Mouse (Mus musculus): Measurements from ENCODE around the gene Gm9195. TPM values are rescaled to one million over a fixed set of nuclear protein-coding genes. Genes with fewer than 3 reads are reported as not detected.

Gm9195 gene
- total and polyA plus RNA-seq, 3 experiments, result under 0.01 TPM; not detected in 2

- no peak for DNase-seq (ENCODE audit: low spot score)
- H3K36me3 ChIP-seq (replicated peaks), result no peaks in the 10 kb centered on the region
- ATAC-seq (ENCODE audit: extremely low read depth, insufficient number of reproducible peaks, low FRiP score, poor library complexity, severe bottlenecking), result no peak
- H3K4me3 ChIP-seq (ENCODE audit: low read depth, low read length), result no peak overlapping the region
- H3K4me1 ChIP-seq (ENCODE audit: insufficient read depth, low read depth, low read length), result no peaks in the 10 kb centered on the region
- TF ChIP-seq POLR2AphosphoS5 (IDR thresholded peaks at IDR 0.05; ENCODE audit: insufficient replicate concordance, low read depth, low read length) (no peak), GATA2 (IDR thresholded peaks at IDR 0.05; ENCODE audit: borderline replicate concordance, low read depth, low read length) (no peak), TAL1 (conservative IDR thresholded peaks at IDR 0.05; ENCODE audit: low read depth, low read length) (no peak), GATA1 (IDR thresholded peaks at IDR 0.05; ENCODE audit: borderline replicate concordance, low read length) (no peak), CTCF (IDR thresholded peaks at IDR 0.05; ENCODE audit: low read depth, low read length) (no peak)
- H3K27me3 ChIP-seq (ENCODE audit: insufficient read depth, low read length), result no peaks in the 10 kb centered on the region
- no peaks in the 10 kb centered on the region for H3K9me3 ChIP-seq (replicated peaks)
These were observed 27.1 kb upstream of the Gm9195 start for GRCm38 (mm10) chr14:72518786-72519185.

- no peaks in the 10 kb centered on the region for H3K9me3 ChIP-seq (replicated peaks)
- ATAC-seq (ENCODE audit: extremely low read depth, insufficient number of reproducible peaks, low FRiP score, poor library complexity, severe bottlenecking) (no peak), DNase-seq (ENCODE audit: low spot score) (no peak)
- H3K4me3 ChIP-seq (ENCODE audit: low read depth, low read length), result no peak overlapping the region
- no peaks in the 10 kb centered on the region for H3K36me3 ChIP-seq (replicated peaks)
- TF ChIP-seq POLR2AphosphoS5 (IDR thresholded peaks at IDR 0.05; ENCODE audit: insufficient replicate concordance, low read depth, low read length) (no peak), GATA1 (IDR thresholded peaks at IDR 0.05; ENCODE audit: borderline replicate concordance, low read length) (no peak), TAL1 (conservative IDR thresholded peaks at IDR 0.05; ENCODE audit: low read depth, low read length) (no peak), CTCF (IDR thresholded peaks at IDR 0.05; ENCODE audit: low read depth, low read length) (no peak), GATA2 (IDR thresholded peaks at IDR 0.05; ENCODE audit: borderline replicate concordance, low read depth, low read length) (no peak)
- no peaks in the 10 kb centered on the region for H3K27me3 ChIP-seq (ENCODE audit: insufficient read depth, low read length)
- H3K4me1 ChIP-seq (ENCODE audit: insufficient read depth, low read depth, low read length), result no peaks in the 10 kb centered on the region
These were observed 24.7 kb upstream of the Gm9195 start for GRCm38 (mm10) chr14:72516376-72516775.

- Histone ChIP-seq H3K4me1 (ENCODE audit: insufficient read depth, low read depth, low read length) (no peaks in the 10 kb centered on the region), H3K4me3 (ENCODE audit: low read depth, low read length) (no peak overlapping the region), H3K27me3 (ENCODE audit: insufficient read depth, low read length) (no peaks in the 10 kb centered on the region), H3K9me3 (replicated peaks) (no peaks in the 10 kb centered on the region), H3K36me3 (replicated peaks) (no peaks in the 10 kb centered on the region)
- TF ChIP-seq CTCF (IDR thresholded peaks at IDR 0.05; ENCODE audit: low read depth, low read length) (no peak), GATA1 (IDR thresholded peaks at IDR 0.05; ENCODE audit: borderline replicate concordance, low read length) (no peak)
- no peak for DNase-seq (ENCODE audit: low spot score)
- ATAC-seq (ENCODE audit: extremely low read depth, insufficient number of reproducible peaks, low FRiP score, poor library complexity, severe bottlenecking), result no peak
These were observed 15.2 kb upstream of the Gm9195 start for GRCm38 (mm10) chr14:72506723-72507420.

- Histone ChIP-seq H3K36me3 (replicated peaks) (no peaks in the 10 kb centered on the region), H3K4me3 (ENCODE audit: low read depth, low read length) (no peak overlapping the region), H3K4me1 (ENCODE audit: insufficient read depth, low read depth, low read length) (no peaks in the 10 kb centered on the region), H3K9me3 (replicated peaks) (no peaks in the 10 kb centered on the region), H3K27me3 (ENCODE audit: insufficient read depth, low read length) (0 out of 2 replicates have a peak, but pooled peaks cover 3% of the 10 kb centered on the region)
- TF ChIP-seq GATA1 (IDR thresholded peaks at IDR 0.05; ENCODE audit: borderline replicate concordance, low read length) (no peak), TAL1 (conservative IDR thresholded peaks at IDR 0.05; ENCODE audit: low read depth, low read length) (no peak), CTCF (IDR thresholded peaks at IDR 0.05; ENCODE audit: low read depth, low read length) (no peak), GATA2 (IDR thresholded peaks at IDR 0.05; ENCODE audit: borderline replicate concordance, low read depth, low read length) (no peak), POLR2AphosphoS5 (IDR thresholded peaks at IDR 0.05; ENCODE audit: insufficient replicate concordance, low read depth, low read length) (no peak)
- no peak for DNase-seq (ENCODE audit: low spot score)
- no peak for ATAC-seq (ENCODE audit: extremely low read depth, insufficient number of reproducible peaks, low FRiP score, poor library complexity, severe bottlenecking)
These were observed 14.5 kb upstream of the Gm9195 start for GRCm38 (mm10) chr14:72506018-72506722.

GRCm38 (mm10) chr14:72504985-72505384 is 13.3 kb upstream of the Gm9195 start:
- 0 out of 2 replicates have a peak, but pooled peaks cover 3% of the 10 kb centered on the region for H3K27me3 ChIP-seq (ENCODE audit: insufficient read depth, low read length)
- no peak for DNase-seq (ENCODE audit: low spot score)
- no peak for ATAC-seq (ENCODE audit: extremely low read depth, insufficient number of reproducible peaks, low FRiP score, poor library complexity, severe bottlenecking)
- no peak for TF ChIP-seq GATA2 (IDR thresholded peaks at IDR 0.05; ENCODE audit: borderline replicate concordance, low read depth, low read length)
- TF ChIP-seq TAL1 (conservative IDR thresholded peaks at IDR 0.05; ENCODE audit: low read depth, low read length), result no peak
- TF ChIP-seq GATA1 (IDR thresholded peaks at IDR 0.05; ENCODE audit: borderline replicate concordance, low read length), result no peak
- no peak for TF ChIP-seq POLR2AphosphoS5 (IDR thresholded peaks at IDR 0.05; ENCODE audit: insufficient replicate concordance, low read depth, low read length)
- no peak for TF ChIP-seq CTCF (IDR thresholded peaks at IDR 0.05; ENCODE audit: low read depth, low read length)
- no peaks in the 10 kb centered on the region for H3K36me3 ChIP-seq (replicated peaks)
- no peaks in the 10 kb centered on the region for H3K9me3 ChIP-seq (replicated peaks)
- H3K4me1 ChIP-seq (ENCODE audit: insufficient read depth, low read depth, low read length), result no peaks in the 10 kb centered on the region
- H3K4me3 ChIP-seq (ENCODE audit: low read depth, low read length), result no peak overlapping the region

GRCm38 (mm10) chr14:72503241-72503640 is 11.6 kb upstream of the Gm9195 start:
- Histone ChIP-seq H3K27me3 (ENCODE audit: insufficient read depth, low read length) (0 out of 2 replicates have a peak, but pooled peaks cover 3% of the 10 kb centered on the region), H3K36me3 (replicated peaks) (no peaks in the 10 kb centered on the region), H3K4me1 (ENCODE audit: insufficient read depth, low read depth, low read length) (no peaks in the 10 kb centered on the region), H3K9me3 (replicated peaks) (no peaks in the 10 kb centered on the region), H3K4me3 (ENCODE audit: low read depth, low read length) (no peak overlapping the region)
- no peak for TF ChIP-seq GATA2 (IDR thresholded peaks at IDR 0.05; ENCODE audit: borderline replicate concordance, low read depth, low read length)
- TF ChIP-seq GATA1 (IDR thresholded peaks at IDR 0.05; ENCODE audit: borderline replicate concordance, low read length), result no peak
- no peak for TF ChIP-seq CTCF (IDR thresholded peaks at IDR 0.05; ENCODE audit: low read depth, low read length)
- TF ChIP-seq POLR2AphosphoS5 (IDR thresholded peaks at IDR 0.05; ENCODE audit: insufficient replicate concordance, low read depth, low read length), result no peak
- no peak for TF ChIP-seq TAL1 (conservative IDR thresholded peaks at IDR 0.05; ENCODE audit: low read depth, low read length)
- ATAC-seq (ENCODE audit: extremely low read depth, insufficient number of reproducible peaks, low FRiP score, poor library complexity, severe bottlenecking) (no peak), DNase-seq (ENCODE audit: low spot score) (no peak)
